Mouse (Mus musculus) adrenal gland, postnatal 25 days (tissue): ENCODE measurements at regions not wholly inside any gene's neighbourhood (a gene's known extent, or its start where the extent isn't known, plus 50 kb on each side); places are given as distances from the start of the nearest gene placed in this dataset.

Experiments used
- DNase-seq: peaks from one replicate; pipeline ENCODE4 v3.0.0; 2021; ENCODE audit warnings: mixed read lengths

GRCm38 (mm10) chr1:52302557-52302956, 69.5 kb upstream of the Gls start:
- DNase-seq: peak; percentile 66

- DNase-seq: no peak
Observed at GRCm38 (mm10) chr1:52301266-52301665, 68.2 kb upstream of the Gls start.

- no peak for DNase-seq
Observed at GRCm38 (mm10) chr1:52299559-52299958, 66.5 kb upstream of the Gls start.

- DNase-seq: no peak
Observed at GRCm38 (mm10) chr1:52298336-52298735, 65.3 kb upstream of the Gls start.

GRCm38 (mm10) chr1:52296178-52296577, 63.1 kb upstream of the Gls start:
- no peak for DNase-seq

GRCm38 (mm10) chr1:52294521-52294920, 61.5 kb upstream of the Gls start:
- DNase-seq: no peak

GRCm38 (mm10) chr1:52293393-52294099, 60.5 kb upstream of the Gls start:
- DNase-seq: no peak
